Mouse (Mus musculus) CH12.LX (cell line): ENCODE data around the gene Gzf1.

Experiments
- CHD1 ChIP-seq: IDR thresholded peaks from 2 replicates; pipeline ENCODE4 v1.6.1; 2012; ENCODE audit warnings: low read depth, low read length, improper control_type of control experiment, inconsistent platforms
- CTCF ChIP-seq, 2 experiments: IDR thresholded peaks in 1 of 2; conservative IDR thresholded peaks in 1 of 2; 2 replicates each; pipeline ENCODE4 v1.5.1; 2011 to 2012; ENCODE audit warnings: low read depth in 2 of 2, low read length in 2 of 2, improper control_type of control experiment in 1 of 2, inconsistent platforms in 1 of 2, mild to moderate bottlenecking in 1 of 2, moderate library complexity in 1 of 2
- MEF2A ChIP-seq: IDR thresholded peaks from 2 replicates; pipeline ENCODE4 v1.6.1; 2014; ENCODE audit warnings: low read depth, mild to moderate bottlenecking, inconsistent platforms, low read length, improper control_type of control experiment, borderline replicate concordance
- POLR2A ChIP-seq: IDR thresholded peaks from 2 replicates; pipeline ENCODE4 v1.6.1; 2011; ENCODE audit warnings: low read depth, mild to moderate bottlenecking, improper control_type of control experiment, low read length
- SMC3 ChIP-seq: IDR thresholded peaks from 2 replicates; pipeline ENCODE4 v1.6.1; 2011; ENCODE audit warnings: low read depth, low read length, improper control_type of control experiment
- ZC3H11A ChIP-seq: IDR thresholded peaks from 2 replicates; pipeline ENCODE4 v1.6.1; 2012; ENCODE audit warnings: low read depth, mild to moderate bottlenecking, inconsistent platforms, low read length, improper control_type of control experiment
- ZMIZ1 ChIP-seq: IDR thresholded peaks from 2 replicates; pipeline ENCODE4 v1.6.1; 2012; ENCODE audit warnings: low read depth, mild to moderate bottlenecking, inconsistent platforms, low read length, improper control_type of control experiment

DNA sequence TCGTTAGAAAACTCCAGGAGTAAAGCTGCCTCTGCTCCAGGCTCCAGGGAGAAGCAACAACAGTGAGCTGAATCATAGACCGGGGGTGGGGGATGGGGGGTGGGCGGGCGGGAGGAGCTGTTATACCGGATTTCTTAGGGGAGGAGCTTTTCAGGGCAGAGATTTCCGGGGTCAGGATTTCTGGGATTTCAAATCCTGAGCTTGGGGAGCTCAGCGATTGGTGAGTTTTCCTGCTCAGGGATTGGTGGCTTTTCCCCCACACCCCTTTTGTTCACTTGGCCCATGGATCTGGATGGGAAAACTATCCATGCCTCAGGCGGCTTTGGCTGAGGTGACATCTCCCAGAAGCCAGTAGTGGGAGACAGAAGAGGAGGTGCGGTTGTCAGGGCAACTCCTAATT, 1.5 kb upstream of the Gzf1 start:
- TF ChIP-seq SMC3 (no peak), CHD1 (no peak), ZMIZ1 (no peak), ZC3H11A (no peak), POLR2A (no peak), MEF2A (no peak), CTCF (conservative IDR thresholded peaks at IDR 0.05 in 1 of 2, IDR thresholded peaks at IDR 0.05 in 1 of 2; ENCODE audit: low read depth in 2 of 2, low read length in 2 of 2) (no peak)
